Mouse (Mus musculus): ENCODE data around the gene Mettl7a1.
"Not testable (repeated sequence)": the region's sequence is repeated elsewhere in the genome, so short reads cannot be mapped to it uniquely, and the experiment has no call there.

Gene Mettl7a1

DNA sequence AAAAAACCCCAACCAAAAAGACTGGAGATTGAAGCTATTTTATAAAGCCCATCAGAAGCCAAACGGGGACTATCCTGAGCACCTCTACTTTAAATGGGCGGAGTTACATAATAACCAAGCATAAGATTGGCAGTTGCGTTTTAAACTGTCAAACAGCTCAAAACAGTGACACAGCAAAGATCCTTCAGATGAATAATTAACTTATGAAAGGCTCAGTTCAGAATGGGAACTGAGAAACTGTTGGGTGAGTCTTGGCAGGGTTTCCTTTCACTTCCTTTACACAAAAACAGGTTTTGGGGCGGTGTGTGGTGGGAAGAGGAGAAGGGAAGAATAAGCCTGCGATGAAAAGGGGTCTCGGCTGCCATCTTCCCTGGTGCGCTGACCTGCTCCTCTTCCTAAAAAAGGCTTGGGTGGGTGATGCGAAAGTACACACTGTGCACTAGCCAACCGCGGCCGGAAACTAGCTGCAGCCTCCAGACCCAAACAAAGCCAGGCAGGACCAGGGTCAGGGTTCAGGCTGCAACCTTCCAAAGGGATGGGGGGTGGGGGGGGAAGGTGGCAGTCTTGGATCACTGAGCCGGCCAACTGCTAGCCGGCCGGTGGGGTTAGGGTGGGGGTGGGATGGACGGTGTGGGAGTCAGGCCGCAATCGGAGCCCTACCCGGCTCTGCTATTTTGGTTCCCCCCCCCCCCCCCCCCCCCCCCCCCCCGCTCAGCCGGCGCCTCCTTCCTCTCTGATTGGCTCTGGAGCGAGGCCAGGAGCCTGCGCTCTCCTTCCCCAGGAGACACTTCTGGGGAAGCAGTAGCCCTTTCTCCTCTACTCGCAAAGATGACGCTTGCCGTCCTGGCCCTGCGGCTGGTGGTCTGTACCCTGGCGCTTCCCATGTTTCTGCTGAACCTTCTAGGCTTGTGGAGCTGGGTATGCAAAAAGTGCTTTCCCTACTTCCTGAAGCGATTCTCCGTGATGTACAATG, at the start of gene Mettl7a1:
Mettl7a1 (plus strand) TSS at position 122 of the 973 bp plus-strand sequence.
- DNase-seq (ENCODE audit: low spot score) = peak; percentile 73

DNA sequence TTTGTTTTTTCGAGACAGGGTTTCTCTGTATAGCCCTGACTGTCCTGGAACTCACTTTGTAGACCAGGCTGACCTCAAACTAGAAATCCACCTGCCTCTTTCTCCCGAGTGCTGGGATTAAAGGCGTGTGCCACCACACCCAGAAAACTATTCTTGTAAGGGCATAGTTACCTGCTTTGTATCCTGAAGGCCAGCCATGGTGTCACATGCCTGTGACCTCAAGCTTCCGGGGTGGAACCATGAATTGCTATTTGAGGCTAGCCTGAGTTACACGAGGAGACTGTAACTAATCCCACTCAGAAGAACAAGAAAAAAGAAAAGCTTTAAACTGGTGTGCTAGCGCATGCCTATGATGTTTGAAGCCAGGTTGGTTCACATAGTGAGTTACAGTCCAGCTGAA, 47.6 kb upstream of the Mettl7a1 start:
- DNase-seq (ENCODE audit: low spot score) = no peak

DNA sequence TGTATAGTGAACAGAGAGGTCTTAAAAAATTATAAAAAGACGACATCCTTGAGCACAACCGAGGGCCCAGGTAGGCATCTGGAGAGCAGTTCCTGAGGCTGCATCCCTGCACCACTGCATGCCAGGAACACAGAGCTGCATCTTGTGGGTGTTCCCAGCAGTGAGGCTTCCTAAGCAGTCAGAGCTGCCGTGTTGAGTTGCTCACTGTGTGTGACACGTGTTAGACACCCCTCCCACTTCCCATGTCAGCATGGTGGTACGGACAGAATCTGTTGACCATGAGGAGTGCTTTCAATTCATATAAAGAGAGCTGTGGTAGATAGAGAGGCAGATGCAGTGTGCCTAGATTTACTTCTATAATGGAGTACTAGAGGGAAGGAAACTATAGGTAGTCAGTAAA, 46.6 kb upstream of the Mettl7a1 start:
- DNase-seq (ENCODE audit: low spot score) = no peak

DNA sequence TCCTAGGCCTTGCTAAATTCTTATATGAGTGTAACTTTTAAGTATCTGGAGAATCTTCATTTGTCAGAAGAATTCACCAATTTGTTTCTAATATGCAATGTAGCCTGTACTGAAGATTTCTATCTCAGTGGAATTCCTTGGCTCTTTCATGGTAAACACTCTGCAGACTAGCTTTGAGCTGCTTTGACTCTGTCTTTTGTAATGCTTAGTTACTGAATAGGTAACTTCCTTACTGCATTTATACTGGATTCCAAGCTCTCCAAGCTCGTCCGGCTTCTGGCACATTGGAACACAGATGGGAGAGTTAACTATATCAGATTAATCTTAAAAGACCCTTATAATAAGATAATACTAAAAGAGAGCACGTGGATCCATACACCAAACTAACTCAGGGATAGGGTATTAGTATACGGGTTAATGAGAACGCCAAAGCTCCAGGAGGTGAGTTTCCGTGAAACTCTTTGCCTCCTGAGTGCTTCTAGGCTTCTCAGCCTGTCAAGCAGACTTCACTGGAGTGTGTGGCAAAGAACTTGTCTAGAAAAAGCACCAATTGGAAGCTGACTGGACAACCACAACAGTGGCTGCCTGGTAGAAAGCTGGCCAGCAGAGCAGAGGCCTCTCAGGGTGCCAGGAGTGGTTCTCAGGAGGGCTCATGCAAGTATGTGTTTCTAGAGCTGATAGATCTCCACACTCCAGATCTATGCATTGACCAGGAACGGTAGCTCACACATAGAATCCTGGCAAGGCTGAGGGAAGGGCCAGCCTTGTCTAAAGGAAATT, 45.1 kb upstream of the Mettl7a1 start:
- DNase-seq (ENCODE audit: low spot score) = no peak

DNA sequence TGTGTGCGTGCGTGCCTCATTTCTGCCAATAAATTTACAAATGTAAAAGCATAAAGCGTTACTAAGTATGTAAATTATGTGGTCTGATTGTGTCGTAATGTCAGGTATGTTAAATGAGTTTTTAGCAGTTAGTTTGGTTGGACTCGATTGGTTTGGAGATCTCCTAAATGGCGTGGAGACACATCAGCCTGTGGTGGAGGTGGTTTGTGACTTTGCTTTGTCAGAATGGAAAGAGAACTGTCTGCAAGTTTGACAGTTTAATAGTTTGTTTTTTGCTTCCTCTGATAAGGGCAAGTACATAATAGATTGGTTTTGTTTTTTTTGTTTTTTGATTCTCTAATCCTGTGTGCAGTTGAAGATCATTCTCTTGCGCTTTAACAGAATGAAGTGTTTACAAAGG, 43.6 kb upstream of the Mettl7a1 start:
- DNase-seq (ENCODE audit: low spot score) = not testable (repeated sequence)

DNA sequence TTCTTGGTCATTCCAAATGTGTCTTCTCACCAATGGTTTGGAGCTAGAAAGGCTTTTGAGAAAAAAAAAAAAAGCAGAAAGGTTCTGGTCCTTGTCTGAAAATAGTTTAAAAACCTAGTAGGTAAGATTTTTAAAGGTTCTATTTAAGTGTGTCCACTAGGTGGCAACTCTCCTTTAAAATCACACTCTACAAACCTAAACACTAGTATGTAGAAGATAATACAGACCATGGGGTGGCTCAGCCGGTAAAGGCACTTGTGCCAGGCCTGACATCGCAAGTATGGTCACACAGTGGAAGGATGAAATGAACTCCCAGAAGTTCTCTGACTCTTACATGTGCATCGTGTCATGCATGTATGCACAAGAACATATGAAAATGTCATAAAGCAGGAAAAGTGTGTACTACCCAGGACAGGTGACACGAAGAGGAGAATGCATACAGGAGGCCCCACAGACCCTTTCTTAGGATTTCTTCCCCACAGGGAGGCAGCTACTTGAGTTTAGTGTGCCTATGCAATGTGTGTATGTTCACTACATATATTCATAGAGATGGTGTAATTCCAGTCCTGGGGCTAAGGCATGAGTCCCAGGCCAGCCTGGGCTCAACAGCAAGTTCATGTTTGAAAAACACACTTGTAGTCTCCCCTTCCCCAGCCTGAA, 40.6 kb upstream of the Mettl7a1 start:
- no peak for DNase-seq (ENCODE audit: low spot score)

DNA sequence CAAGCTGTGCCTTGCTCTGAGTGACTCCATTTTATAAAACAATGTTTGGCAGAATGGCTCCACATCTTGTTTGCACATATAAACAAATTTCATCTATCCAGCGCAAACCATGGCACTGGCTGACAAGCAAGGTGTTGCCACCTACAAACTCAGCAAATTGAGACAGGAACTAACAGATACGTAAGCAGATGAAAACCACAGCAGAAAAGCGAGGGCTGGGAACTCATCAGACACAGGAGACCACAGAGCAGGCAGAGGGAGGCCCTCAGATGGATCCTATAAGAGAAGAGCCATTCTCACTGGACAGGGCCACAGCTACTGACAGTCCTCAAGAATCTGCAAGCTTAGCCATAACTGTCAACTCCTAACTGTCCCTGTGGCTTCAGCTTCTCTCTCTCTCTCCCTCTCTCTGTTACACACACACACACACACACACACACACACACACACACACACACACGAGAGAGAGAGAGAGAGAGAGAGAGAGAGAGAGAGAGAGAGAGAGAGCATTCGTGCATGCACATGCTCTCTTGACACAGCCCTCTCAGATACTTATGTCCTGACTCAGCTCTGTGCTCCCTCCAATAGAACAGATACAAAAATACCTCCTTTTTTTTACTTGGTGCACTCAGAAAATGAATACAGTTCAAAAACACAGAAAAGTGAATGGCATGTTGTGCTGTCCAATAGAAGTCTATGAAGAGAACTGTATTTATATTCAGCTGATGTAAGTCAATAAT, 38.2 kb upstream of the Mettl7a1 start:
- no peak for DNase-seq (ENCODE audit: low spot score)

DNA sequence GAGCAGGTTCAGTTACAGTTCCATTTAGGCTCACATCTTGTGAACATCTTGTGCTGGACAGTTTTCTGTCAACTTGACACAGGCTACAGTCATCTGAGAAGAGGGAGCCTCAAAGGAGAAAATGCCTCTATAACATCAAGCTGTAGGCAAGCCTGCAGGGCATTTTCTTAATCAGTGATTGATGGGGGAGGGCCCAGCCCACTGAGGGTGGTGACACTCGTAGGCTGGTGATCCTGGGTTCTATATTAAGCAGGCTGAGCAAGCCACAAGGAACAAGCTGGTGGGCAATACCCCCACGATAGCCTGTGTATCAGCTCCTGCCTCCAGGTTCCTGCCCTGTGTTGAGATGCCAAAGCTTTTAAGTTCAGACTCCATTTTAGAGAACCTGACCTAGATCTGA, 35.0 kb upstream of the Mettl7a1 start:
- DNase-seq (ENCODE audit: low spot score) = no peak

DNA sequence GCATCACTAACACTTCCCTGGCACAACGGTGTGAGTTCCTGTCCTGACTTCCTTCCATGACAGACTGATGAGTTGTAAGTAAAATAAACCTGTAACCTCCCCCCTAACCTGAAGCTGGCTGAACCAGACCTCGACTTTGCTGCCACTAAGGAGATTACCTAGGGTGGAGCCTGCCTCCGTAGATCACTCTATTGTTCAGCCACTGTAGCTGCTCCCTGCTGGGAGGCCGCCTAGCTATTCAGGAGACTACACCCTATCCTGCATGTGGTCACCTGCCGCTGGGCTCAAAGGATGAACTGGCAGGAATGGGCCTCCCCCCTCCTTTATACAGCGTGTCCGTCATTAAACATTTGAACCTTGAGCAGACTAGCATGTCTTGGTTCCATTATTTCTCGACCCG, 34.2 kb upstream of the Mettl7a1 start:
- no peak for DNase-seq (ENCODE audit: low spot score)

DNA sequence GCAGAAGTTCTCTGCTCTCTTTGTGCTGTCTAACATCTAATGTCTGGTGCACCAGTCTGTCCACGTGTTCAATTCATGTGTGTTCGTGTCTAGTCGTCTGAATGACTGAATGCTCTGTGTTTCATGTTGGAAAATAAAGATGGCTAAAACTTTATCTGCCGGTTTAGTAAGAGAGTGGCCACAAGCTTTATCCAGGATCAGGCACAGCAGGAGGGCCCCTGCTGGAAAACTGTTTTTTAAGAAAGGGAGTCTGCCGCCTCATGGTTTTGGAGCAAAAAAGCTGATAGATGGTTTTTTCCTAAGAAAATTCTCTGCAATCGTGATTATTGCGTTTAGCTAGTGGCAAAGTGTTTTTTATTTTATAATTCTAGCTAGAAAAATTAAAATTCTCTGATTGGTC, 33.3 kb upstream of the Mettl7a1 start:
- DNase-seq (ENCODE audit: low spot score) = not testable (repeated sequence)

DNA sequence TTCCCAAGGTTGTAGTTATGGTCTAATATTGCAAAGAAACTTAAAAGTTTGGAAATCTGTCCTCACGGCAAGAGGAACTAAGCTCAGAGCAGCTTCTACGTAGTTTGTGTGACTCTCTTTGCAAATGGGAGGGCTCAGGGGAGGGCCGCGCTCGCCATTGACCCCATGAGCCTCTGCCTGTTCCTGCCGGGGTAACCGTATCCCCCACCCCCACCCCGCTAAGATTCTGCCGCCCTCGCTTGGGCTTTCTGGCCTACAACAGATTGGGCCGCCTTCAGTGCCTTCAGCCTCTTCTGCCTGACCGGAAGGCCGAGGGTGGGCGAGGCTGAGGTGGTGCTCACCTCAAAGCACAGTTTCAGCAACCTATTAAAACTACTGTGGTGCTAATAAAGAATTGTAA, 32.5 kb upstream of the Mettl7a1 start:
- DNase-seq (ENCODE audit: low spot score) = no peak

DNA sequence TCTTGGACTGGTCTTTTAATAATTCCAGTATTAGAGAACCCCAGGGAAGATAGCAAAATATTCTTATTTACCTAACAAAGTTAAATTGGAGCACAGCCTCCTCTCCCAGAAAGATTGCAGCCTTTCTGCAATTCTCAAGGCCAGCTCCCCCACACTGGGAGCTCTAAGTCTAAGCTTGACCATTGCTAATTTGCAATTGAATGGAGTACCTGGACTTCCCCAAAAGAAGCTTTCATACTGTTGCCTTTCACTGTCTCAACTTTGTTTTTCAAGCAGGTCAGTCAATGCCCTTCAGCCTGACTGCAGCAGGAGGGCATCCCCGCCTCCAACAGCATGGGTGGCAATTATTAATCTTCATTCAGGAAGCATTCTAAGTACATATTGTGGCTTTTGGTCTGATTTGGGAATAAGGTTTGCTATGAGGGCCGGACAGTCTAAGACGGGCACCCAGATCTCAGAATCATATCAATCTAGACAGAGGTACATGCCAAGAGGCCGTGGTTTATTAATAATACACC, 30.1 kb upstream of the Mettl7a1 start:
- not testable (repeated sequence) for DNase-seq (ENCODE audit: low spot score)

DNA sequence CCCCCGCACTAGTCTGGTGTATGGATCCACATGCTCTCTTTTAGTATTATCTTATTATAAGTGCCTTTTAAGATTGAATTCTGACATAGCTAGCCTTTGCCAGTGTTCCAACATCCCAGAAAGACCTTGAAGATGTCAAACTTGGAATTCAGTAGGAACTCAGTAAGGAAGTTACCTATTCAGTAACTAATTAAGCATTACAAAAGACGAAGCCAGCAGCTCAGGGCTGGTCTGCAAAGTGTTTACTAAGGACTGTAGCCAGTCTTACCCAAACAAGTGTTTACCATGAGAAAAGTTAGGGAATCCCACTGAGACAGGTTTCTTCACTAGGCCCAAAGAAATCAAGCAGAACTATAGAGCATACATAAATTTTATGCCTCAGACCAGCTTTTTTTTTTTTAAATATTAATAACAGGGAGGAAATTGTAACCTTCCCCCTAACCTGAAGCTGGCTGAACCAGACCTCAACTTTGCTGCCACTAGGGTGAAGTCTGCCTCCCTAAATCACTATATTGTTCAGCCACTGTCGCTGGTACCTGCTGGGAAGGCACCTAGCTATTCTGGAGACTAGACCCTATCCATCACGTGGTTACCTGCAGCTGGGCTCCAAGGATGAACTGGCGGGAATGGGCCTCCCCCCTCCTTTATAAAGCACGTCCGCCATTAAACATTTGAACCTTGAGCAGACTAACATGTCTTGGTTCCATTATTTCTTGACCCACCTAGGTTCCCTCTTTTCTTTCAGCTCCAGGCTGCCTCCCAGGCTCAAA, 29.0 kb upstream of the Mettl7a1 start:
- DNase-seq (ENCODE audit: low spot score) = no peak

DNA sequence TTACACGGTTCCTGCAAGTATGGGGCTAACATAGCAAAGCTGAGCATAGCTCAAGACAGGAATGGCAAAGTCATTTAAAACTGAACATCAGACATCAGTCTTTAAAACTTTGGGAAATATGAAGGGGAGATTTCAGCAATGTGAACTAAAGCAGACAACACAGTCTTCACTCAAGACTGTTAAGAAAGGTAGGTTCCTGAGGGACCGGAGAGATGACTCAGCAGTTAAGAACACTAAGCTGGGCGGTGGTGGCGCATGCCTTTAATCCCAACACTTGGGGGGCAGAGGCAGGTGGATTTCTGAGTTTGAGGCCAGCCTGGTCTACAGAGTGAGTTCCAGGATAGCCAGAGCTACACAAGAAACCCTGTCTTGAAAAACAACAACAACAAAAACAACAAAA, 27.5 kb upstream of the Mettl7a1 start:
- no peak for DNase-seq (ENCODE audit: low spot score)

DNA sequence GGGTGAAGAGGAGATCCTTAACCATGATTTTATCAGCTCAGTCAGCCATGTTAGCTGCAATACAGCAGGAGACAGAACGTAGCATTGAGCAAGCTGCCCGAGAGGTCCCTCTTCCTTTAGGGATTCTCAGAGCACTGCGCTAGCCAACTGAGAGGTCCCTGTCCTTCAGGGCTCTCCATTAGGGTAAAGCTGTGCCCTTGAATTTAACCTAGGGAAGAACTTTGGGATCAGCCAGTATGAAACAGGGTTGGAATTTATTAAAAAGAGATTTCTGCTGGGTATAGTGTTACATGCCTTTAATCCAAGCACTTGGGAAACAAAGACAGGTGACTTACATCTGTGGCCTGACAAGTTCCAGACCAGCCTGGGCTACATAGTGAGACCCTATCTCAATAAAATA, 26.4 kb upstream of the Mettl7a1 start:
- DNase-seq (ENCODE audit: low spot score) = no peak

DNA sequence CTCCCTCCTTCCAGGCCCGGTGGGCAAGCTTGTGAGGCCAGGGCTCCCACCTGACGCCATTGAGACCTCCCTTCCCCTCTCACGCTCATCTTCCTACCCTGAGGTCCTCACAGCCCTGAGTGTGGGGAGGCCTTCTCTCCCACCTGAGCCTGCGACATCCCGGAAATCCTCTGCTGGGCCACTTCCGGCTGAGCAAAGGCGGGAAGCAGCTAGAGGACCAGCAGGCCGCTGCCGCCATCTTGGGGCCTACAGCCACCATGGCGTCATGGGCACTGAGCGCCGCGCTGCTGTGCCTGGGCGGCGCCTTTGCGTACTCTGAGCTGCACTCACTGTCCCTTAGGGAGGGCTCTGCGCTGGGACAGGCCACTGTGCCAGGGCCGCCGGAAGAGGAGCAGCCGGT, 23.3 kb upstream of the Mettl7a1 start, which contains the start of gene Tmprss12:
Tmprss12 (plus strand) TSS at position 212 of the 400 bp plus-strand sequence.
- DNase-seq (ENCODE audit: low spot score) = no peak

DNA sequence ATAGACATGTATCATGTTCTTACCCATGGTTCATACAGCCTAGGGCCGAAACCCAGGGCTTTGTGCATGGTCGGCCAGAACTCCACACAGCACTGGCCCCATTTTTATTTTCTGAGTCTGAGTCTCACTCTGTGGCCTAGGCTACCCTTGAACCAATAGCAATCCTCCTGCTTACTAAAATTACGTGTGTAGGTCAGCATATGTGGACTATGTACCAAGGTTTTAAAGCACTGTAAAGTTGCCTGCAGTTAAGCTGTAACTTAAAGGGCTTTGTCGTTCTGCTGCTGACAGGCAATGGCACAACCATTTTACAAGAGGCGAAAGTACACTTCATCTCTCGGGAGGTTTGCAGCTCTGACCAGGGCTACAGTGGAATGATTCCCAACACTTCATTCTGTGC, 15.0 kb upstream of the Mettl7a1 start:
- no peak for DNase-seq (ENCODE audit: low spot score)

DNA sequence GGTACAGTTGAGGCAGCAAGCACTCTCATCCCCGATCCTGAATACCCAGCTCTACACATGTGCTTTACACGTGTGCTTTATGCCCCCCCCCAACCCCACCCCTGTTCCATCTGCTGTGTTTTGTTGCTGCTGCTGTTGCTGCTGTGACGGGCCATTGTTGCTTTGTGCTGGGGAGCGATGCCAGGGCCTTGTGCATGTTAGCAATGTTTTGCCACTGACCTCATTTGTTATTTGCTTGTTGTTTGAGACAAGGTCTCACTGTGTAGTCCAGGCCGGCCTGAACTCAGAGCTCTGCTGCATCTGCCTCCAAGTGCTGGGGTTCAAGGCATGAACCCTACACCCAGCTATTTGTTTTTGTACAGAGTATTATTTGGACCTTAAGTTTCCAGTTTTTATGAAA, 13.1 kb upstream of the Mettl7a1 start:
- DNase-seq (ENCODE audit: low spot score) = no peak

DNA sequence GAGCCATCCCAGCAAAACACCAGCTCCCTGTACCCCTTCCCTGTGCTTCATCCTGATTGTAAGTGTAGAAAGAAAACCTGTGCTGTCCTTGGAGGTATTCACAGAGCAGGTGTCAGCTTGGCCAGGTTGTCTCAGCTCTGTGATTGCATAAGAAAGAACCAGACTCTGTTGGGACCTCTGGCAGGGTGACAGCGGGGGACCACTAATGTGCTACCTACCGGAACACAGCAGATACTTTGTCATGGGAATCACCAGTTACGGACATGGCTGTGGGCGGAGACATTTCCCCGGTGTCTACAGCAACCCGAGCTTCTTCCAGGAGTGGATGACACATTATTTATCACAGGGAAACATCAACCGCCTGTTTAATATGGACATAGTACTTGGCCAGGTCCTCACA, 11.6 kb upstream of the Mettl7a1 start:
- no peak for DNase-seq (ENCODE audit: low spot score)

DNA sequence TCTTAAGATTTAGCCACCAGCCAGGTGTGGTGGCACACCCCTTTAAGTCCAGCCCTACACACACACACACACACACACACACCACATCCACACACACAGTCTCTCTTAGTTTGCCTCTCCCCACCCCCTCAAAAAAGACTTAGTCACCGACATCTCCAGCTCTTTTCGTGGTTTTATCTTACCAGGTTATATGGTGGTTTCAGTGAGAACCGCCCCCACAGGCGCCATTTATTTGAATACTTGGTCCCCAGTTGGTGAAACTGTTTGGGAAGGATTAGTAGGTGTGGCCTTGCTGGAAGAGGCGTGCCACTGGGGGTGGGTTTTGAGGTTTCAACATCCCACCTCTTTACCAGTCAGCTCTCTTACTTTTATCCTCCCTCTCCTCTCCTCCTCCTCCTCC, 6.1 kb upstream of the Mettl7a1 start:
- DNase-seq (ENCODE audit: low spot score) = no peak

DNA sequence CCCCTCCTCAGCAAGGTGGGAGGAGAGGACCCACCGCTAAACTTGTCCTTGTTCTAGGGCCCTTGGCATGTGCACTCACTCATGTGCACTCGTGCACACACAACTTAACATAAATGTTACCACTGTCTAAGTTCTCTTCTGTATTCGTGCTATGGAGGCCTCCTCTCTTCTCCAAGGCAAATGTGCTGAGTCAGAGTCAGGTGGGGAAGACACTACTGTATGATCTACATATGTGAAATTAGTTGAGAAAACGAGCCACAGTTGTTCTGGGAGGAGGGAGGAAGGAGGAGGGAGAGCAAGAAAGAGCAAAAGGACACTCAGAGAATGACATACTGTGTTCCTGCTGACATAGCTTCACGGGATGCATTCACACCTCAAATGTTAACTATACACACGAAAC, 3.4 kb upstream of the Mettl7a1 start:
- no peak for DNase-seq (ENCODE audit: low spot score)
